Mouse (Mus musculus) olfactory bulb, adult 2 months (tissue): ENCODE measurements around the gene Sphk2.

ENCODE experiments used
- CTCF ChIP-seq: fragments of 200-500 bp; IDR thresholded peaks from 2 replicates; pipeline ENCODE4 v1.5.1; 2012; ENCODE audit warnings: low read depth, mild to moderate bottlenecking, low read length, moderate library complexity; ENCODE audit not compliant: insufficient read depth
- POLR2A ChIP-seq: fragments of 200-500 bp; IDR thresholded peaks from 2 replicates; pipeline ENCODE4 v1.6.1; 2012; ENCODE audit warnings: mild to moderate bottlenecking, low read depth, low read length, moderate library complexity; ENCODE audit not compliant: insufficient read depth

GRCm38 (mm10) chr7:45683396-45684050 is 34.3 kb downstream of the Sphk2 start, which contains the start of gene Ntn5:
- TF ChIP-seq POLR2A (no peak), CTCF (no peak)
